Mouse (Mus musculus): ENCODE measurements around the gene Dnaja3.

The Dnaja3 gene

GRCm38 (mm10) chr16:4663806-4664205 is 24.0 kb downstream of the Dnaja3 start:
- no peak for TF ChIP-seq GATA4 (IDR thresholded peaks at IDR 0.05; ENCODE audit: insufficient replicate concordance, low read length)

- TF ChIP-seq GATA4 (IDR thresholded peaks at IDR 0.05; ENCODE audit: insufficient replicate concordance, low read length), result no peak
Measured at GRCm38 (mm10) chr16:4665726-4666125, 25.9 kb downstream of the Dnaja3 start.

- no peak for TF ChIP-seq GATA4 (IDR thresholded peaks at IDR 0.05; ENCODE audit: insufficient replicate concordance, low read length)
Measured at GRCm38 (mm10) chr16:4667190-4667808, 27.5 kb downstream of the Dnaja3 start.

- no peak for TF ChIP-seq GATA4 (IDR thresholded peaks at IDR 0.05; ENCODE audit: insufficient replicate concordance, low read length)
Measured at GRCm38 (mm10) chr16:4670317-4670716, 30.5 kb downstream of the Dnaja3 start.

- no peak for TF ChIP-seq GATA4 (IDR thresholded peaks at IDR 0.05; ENCODE audit: insufficient replicate concordance, low read length)
Measured at GRCm38 (mm10) chr16:4674091-4674490, 34.3 kb downstream of the Dnaja3 start.

GRCm38 (mm10) chr16:4676836-4677235 is 37.0 kb downstream of the Dnaja3 start:
- no peak for TF ChIP-seq GATA4 (IDR thresholded peaks at IDR 0.05; ENCODE audit: insufficient replicate concordance, low read length)

GRCm38 (mm10) chr16:4678080-4678479 is 38.3 kb downstream of the Dnaja3 start:
- TF ChIP-seq GATA4 (IDR thresholded peaks at IDR 0.05; ENCODE audit: insufficient replicate concordance, low read length), result no peak

- TF ChIP-seq GATA4 (IDR thresholded peaks at IDR 0.05; ENCODE audit: insufficient replicate concordance, low read length), result no peak
Measured at GRCm38 (mm10) chr16:4679121-4680018, 39.6 kb downstream of the Dnaja3 start, which contains the start of gene Coro7. Coro7 (minus strand) TSS chr16:4679777.

GRCm38 (mm10) chr16:4682628-4683179 is 42.9 kb downstream of the Dnaja3 start:
- no peak for TF ChIP-seq GATA4 (IDR thresholded peaks at IDR 0.05; ENCODE audit: insufficient replicate concordance, low read length)

- TF ChIP-seq GATA4 (IDR thresholded peaks at IDR 0.05; ENCODE audit: insufficient replicate concordance, low read length), result no peak
Measured at GRCm38 (mm10) chr16:4683193-4683580, 43.4 kb downstream of the Dnaja3 start.

GRCm38 (mm10) chr16:4683581-4684456 is 44.0 kb downstream of the Dnaja3 start:
- peak; percentile 89 for TF ChIP-seq GATA4 (IDR thresholded peaks at IDR 0.05; ENCODE audit: insufficient replicate concordance, low read length)

- TF ChIP-seq GATA4 (IDR thresholded peaks at IDR 0.05; ENCODE audit: insufficient replicate concordance, low read length), result no peak
Measured at GRCm38 (mm10) chr16:4684457-4684791, 44.6 kb downstream of the Dnaja3 start.

GRCm38 (mm10) chr16:4701211-4701610 is 61.4 kb downstream of the Dnaja3 start:
- TF ChIP-seq GATA4 (IDR thresholded peaks at IDR 0.05; ENCODE audit: insufficient replicate concordance, low read length), result no peak

GRCm38 (mm10) chr16:4702646-4703045 is 62.9 kb downstream of the Dnaja3 start:
- peak; percentile 61; the same call in 1 of the 2 replicates for TF ChIP-seq GATA4 (IDR thresholded peaks at IDR 0.05; ENCODE audit: insufficient replicate concordance, low read length)

GRCm38 (mm10) chr16:4705541-4705940 is 65.8 kb downstream of the Dnaja3 start:
- no peak for TF ChIP-seq GATA4 (IDR thresholded peaks at IDR 0.05; ENCODE audit: insufficient replicate concordance, low read length)

Measured in liver, adult (tissue).